Mouse (Mus musculus) midbrain, postnatal 0 days (tissue): Measurements from ENCODE around the gene Calu. TPM values are rescaled to one million over a fixed set of nuclear protein-coding genes. Genes with fewer than 3 reads are reported as not detected.

Experiments used
- ATAC-seq: fragments of 200-750 bp; cut with Nextera tagmentation; 2 replicates; pipeline ENCODE4 v1.8.0; 2017; ENCODE audit warnings: moderate number of reproducible peaks, mild to moderate bottlenecking, moderate TSS enrichment, moderate library complexity; ENCODE audit not compliant: low FRiP score
- DNase-seq: peaks from one replicate; pipeline ENCODE4 v3.0.0-alpha.2; 2015; ENCODE audit warnings: low spot score
- H3K27ac ChIP-seq: fragments of 300-500 bp; sonication (generic); 2 replicates; pipeline ENCODE4 v1.5.1; 2014; ENCODE audit warnings: low read depth, mild to moderate bottlenecking, low read length, mixed read lengths
- H3K27me3 ChIP-seq: fragments of 300-500 bp; sonication (generic); 2 replicates; pipeline ENCODE4 v1.6.1; 2014; ENCODE audit warnings: low read length, control low read depth, mixed read lengths; ENCODE audit not compliant: insufficient read depth
- H3K36me3 ChIP-seq: fragments of 300-500 bp; sonication (generic); 2 replicates; pipeline ENCODE4 v1.6.1; 2014; ENCODE audit warnings: low read length, control low read depth, mixed read lengths; ENCODE audit not compliant: insufficient read depth
- H3K4me1 ChIP-seq: fragments of 300-500 bp; sonication (generic); 2 replicates; pipeline ENCODE4 v1.6.1; 2014; ENCODE audit warnings: mild to moderate bottlenecking, control low read depth, antibody characterized with exemption, low read length, mixed read lengths; ENCODE audit not compliant: insufficient read depth
- H3K4me2 ChIP-seq: fragments of 300-500 bp; sonication (generic); 2 replicates; pipeline ENCODE4 v1.6.1; 2014; ENCODE audit warnings: low read depth, mild to moderate bottlenecking, low read length, mixed read lengths; ENCODE audit not compliant: poor library complexity, severe bottlenecking
- H3K4me3 ChIP-seq: fragments of 300-500 bp; sonication (generic); 2 replicates; pipeline ENCODE4 v1.5.1; 2014; ENCODE audit warnings: low read depth, mild to moderate bottlenecking, low read length, moderate library complexity
- H3K9ac ChIP-seq: fragments of 300-500 bp; sonication (generic); replicated peaks from 2 replicates; pipeline ENCODE4 v1.6.1; 2014; ENCODE audit warnings: mild to moderate bottlenecking, low read length, moderate library complexity, mixed read lengths; ENCODE audit not compliant: poor library complexity, severe bottlenecking
- H3K9me3 ChIP-seq: fragments of 300-500 bp; sonication (generic); 2 replicates; pipeline ENCODE4 v1.6.1; 2016; ENCODE audit warnings: low read length, control low read depth
- CTCF ChIP-seq: IDR thresholded peaks from 2 replicates; pipeline ENCODE4 v1.5.1; 2016; ENCODE audit warnings: antibody characterized with exemption, mild to moderate bottlenecking
- WGBS: fragments of 180-500 bp; shearing (Covaris S2); extraction: QIAGEN DNeasy Blood & Tissue Kit; methylation state at CpG from one replicate; pipeline ENCODE4 v1.1.7; 2014; 5-methylcytosine and 5-hydroxymethylcytosine counted together
- polyA plus RNA-seq: library from polyadenylated mRNA; unstranded; fragments of >200 nt; fragmentation: Nextera tagmentation; extraction: Ambion mirVana; gene quantifications from 2 replicates; pipeline ENCODE4 v1.2.1, GENCODE M21; 2015
- total RNA-seq: library from RNA; depleted of rRNA; stranded (reverse); fragments of >200 nt; gene quantifications from 2 replicates; pipeline ENCODE4 v1.2.3, GENCODE M21; 2014

Gene Calu
- total and polyA plus RNA-seq, 2 experiments from 2014 or later: 124 TPM

- TF ChIP-seq CTCF: no peak
- ATAC-seq: no peak
- Histone ChIP-seq H3K36me3 (no peaks in the 10 kb centered on the region), H3K27ac (no peak overlapping the region), H3K4me2 (no peak overlapping the region), H3K9ac (no peak overlapping the region), H3K27me3 (no peaks in the 10 kb centered on the region), H3K4me3 (no peak overlapping the region), H3K4me1 (no peaks in the 10 kb centered on the region), H3K9me3 (no peaks in the 10 kb centered on the region)
- DNase-seq: no peak
- 67% methylated on average over 14 of the region's 14 CpGs for WGBS
These were observed 34.1 kb upstream of the Calu start for GRCm38 (mm10) chr6:29313690-29314202.

- H3K9me3 ChIP-seq: no peaks in the 10 kb centered on the region
- no peak overlapping the region for H3K4me3 ChIP-seq
- WGBS: 74% methylated on average over 2 of the region's 2 CpGs
- ATAC-seq (no peak), DNase-seq (no peak)
- TF ChIP-seq CTCF: no peak
- H3K9ac ChIP-seq: no peak overlapping the region
- H3K36me3 ChIP-seq: no peaks in the 10 kb centered on the region
- no peak overlapping the region for H3K4me2 ChIP-seq
- no peaks in the 10 kb centered on the region for H3K27me3 ChIP-seq
- no peak overlapping the region for H3K27ac ChIP-seq
- H3K4me1 ChIP-seq: no peaks in the 10 kb centered on the region
These were observed 30.6 kb upstream of the Calu start for GRCm38 (mm10) chr6:29317286-29317685.

GRCm38 (mm10) chr6:29317941-29318340, 29.9 kb upstream of the Calu start:
- Histone ChIP-seq H3K4me2 (no peak overlapping the region), H3K27me3 (no peaks in the 10 kb centered on the region), H3K4me3 (no peak overlapping the region), H3K9ac (no peak overlapping the region), H3K9me3 (no peaks in the 10 kb centered on the region), H3K36me3 (no peaks in the 10 kb centered on the region), H3K4me1 (no peaks in the 10 kb centered on the region), H3K27ac (no peak overlapping the region)
- no peak for TF ChIP-seq CTCF
- 73% methylated on average over 3 of the region's 3 CpGs for WGBS
- DNase-seq (no peak), ATAC-seq (no peak)

GRCm38 (mm10) chr6:29318879-29319278, 29.0 kb upstream of the Calu start, which contains the start of gene Fam71f1:
Fam71f1 (plus strand) TSS chr6:29319140.
- no peak within 1 kb of the TSS for H3K4me3 ChIP-seq
- no peak within 1 kb of the TSS for H3K27ac ChIP-seq
- H3K27me3 ChIP-seq: no peaks in the 10 kb centered on the region
- no peak within 1 kb of the TSS for H3K4me2 ChIP-seq
- DNase-seq (no peak), ATAC-seq (no peak)
- TF ChIP-seq CTCF: no peak
- WGBS: 78% methylated on average over 5 of the region's 5 CpGs
- H3K36me3 ChIP-seq: no peaks in the 10 kb centered on the region
- H3K9ac ChIP-seq: no peak within 1 kb of the TSS
- H3K4me1 ChIP-seq: no peaks in the 10 kb centered on the region
- H3K9me3 ChIP-seq: no peaks in the 10 kb centered on the region

GRCm38 (mm10) chr6:29321586-29321985, 26.3 kb upstream of the Calu start:
- ATAC-seq (no peak), DNase-seq (no peak)
- Histone ChIP-seq H3K27ac (no peak overlapping the region), H3K4me3 (no peak overlapping the region), H3K36me3 (no peaks in the 10 kb centered on the region), H3K4me1 (no peaks in the 10 kb centered on the region), H3K9ac (no peak overlapping the region), H3K9me3 (no peaks in the 10 kb centered on the region), H3K27me3 (no peaks in the 10 kb centered on the region), H3K4me2 (no peak overlapping the region)
- WGBS: 91% methylated on average over 6 of the region's 6 CpGs
- TF ChIP-seq CTCF: no peak

- ATAC-seq (no peak), DNase-seq (no peak)
- no peaks in the 10 kb centered on the region for H3K4me1 ChIP-seq
- WGBS: 96% methylated on average over 7 of the region's 7 CpGs
- no peaks in the 10 kb centered on the region for H3K9me3 ChIP-seq
- H3K27ac ChIP-seq: no peak overlapping the region
- no peak overlapping the region for H3K4me2 ChIP-seq
- no peak overlapping the region for H3K9ac ChIP-seq
- no peak for TF ChIP-seq CTCF
- no peaks in the 10 kb centered on the region for H3K27me3 ChIP-seq
- H3K4me3 ChIP-seq: no peak overlapping the region
- no peaks in the 10 kb centered on the region for H3K36me3 ChIP-seq
These were observed 25.7 kb upstream of the Calu start for GRCm38 (mm10) chr6:29322147-29322546.
